Mouse (Mus musculus) thymus, postnatal 0 days (tissue): Measurements from ENCODE around the gene Syne1. TPM values are rescaled to one million over a fixed set of nuclear protein-coding genes. Genes with fewer than 3 reads are reported as not detected.

Experiments
- DNase-seq: peaks from one replicate; pipeline ENCODE4 v3.0.0-alpha.2; 2015; ENCODE audit warnings: low spot score
- polyA plus RNA-seq: library from polyadenylated mRNA; unstranded; fragments of >200 nt; fragmentation: Nextera tagmentation; extraction: Ambion mirVana; gene quantifications from 2 replicates; pipeline ENCODE4 v1.2.1, GENCODE M21; 2015

Syne1 gene
- polyA plus RNA-seq, result 8.3 and 11.5 TPM in 2 replicates

- DNase-seq, result no peak
These were observed at the start of gene Syne1 for GRCm38 (mm10) chr10:5551382-5551781. TSS of gene Syne1 (minus strand) at chr10:5551482.

- DNase-seq, result peak; percentile 55
These were observed 48.8 kb upstream of the Syne1 start for GRCm38 (mm10) chr10:5600123-5600522.

GRCm38 (mm10) chr10:5596559-5596958, 45.3 kb upstream of the Syne1 start:
- no peak for DNase-seq

- no peak for DNase-seq
These were observed 43.2 kb upstream of the Syne1 start for GRCm38 (mm10) chr10:5594457-5594856.

- DNase-seq, result no peak
These were observed 42.2 kb upstream of the Syne1 start, which contains the start of gene Myct1 for GRCm38 (mm10) chr10:5593464-5593863. TSS of gene Myct1 (plus strand) at chr10:5593775.

GRCm38 (mm10) chr10:5591996-5592395, 40.7 kb upstream of the Syne1 start:
- DNase-seq, result no peak

GRCm38 (mm10) chr10:5591061-5591460, 39.8 kb upstream of the Syne1 start:
- no peak for DNase-seq

GRCm38 (mm10) chr10:5573328-5573727, 22.0 kb upstream of the Syne1 start:
- DNase-seq, result no peak

GRCm38 (mm10) chr10:5571332-5571731, 20.1 kb upstream of the Syne1 start:
- no peak for DNase-seq

GRCm38 (mm10) chr10:5570059-5570458, 18.8 kb upstream of the Syne1 start:
- DNase-seq, result no peak

GRCm38 (mm10) chr10:5568991-5569390, 17.7 kb upstream of the Syne1 start:
- DNase-seq, result no peak

GRCm38 (mm10) chr10:5561706-5562105, 10.4 kb upstream of the Syne1 start:
- no peak for DNase-seq

GRCm38 (mm10) chr10:5560526-5560925, 9.2 kb upstream of the Syne1 start:
- no peak for DNase-seq

- DNase-seq, result no peak
These were observed 7.5 kb upstream of the Syne1 start for GRCm38 (mm10) chr10:5558808-5559207.

- peak; percentile 19 for DNase-seq
These were observed 3.7 kb upstream of the Syne1 start for GRCm38 (mm10) chr10:5554941-5555340.

- DNase-seq, result peak; percentile 35
These were observed 887 bp downstream of the Syne1 start for GRCm38 (mm10) chr10:5550168-5551021.

GRCm38 (mm10) chr10:5549871-5550167, 1.5 kb downstream of the Syne1 start:
- no peak for DNase-seq

- no peak for DNase-seq
These were observed 2.6 kb downstream of the Syne1 start for GRCm38 (mm10) chr10:5548651-5549050.

GRCm38 (mm10) chr10:5547769-5548168, 3.5 kb downstream of the Syne1 start:
- no peak for DNase-seq

- DNase-seq, result no peak
These were observed 4.9 kb downstream of the Syne1 start for GRCm38 (mm10) chr10:5546428-5546827.

- DNase-seq, result no peak
These were observed 23.0 kb downstream of the Syne1 start for GRCm38 (mm10) chr10:5528284-5528683.

GRCm38 (mm10) chr10:5527634-5528033, 23.6 kb downstream of the Syne1 start:
- DNase-seq, result no peak

- no peak for DNase-seq
These were observed 28.4 kb downstream of the Syne1 start for GRCm38 (mm10) chr10:5522904-5523303.
